Mouse (Mus musculus) liver (tissue): ENCODE data around the gene Satl1.

Experiments
- DNase-seq: peaks from one replicate; pipeline ENCODE4 v3.0.0-alpha.2; 2020; ENCODE audit warnings: mixed read lengths

The Satl1 gene

GRCm38 (mm10) chrX:112406679-112407078 lies at the start of gene Satl1:
Gene Satl1 (minus strand): TSS chrX:112406779.
- no peak for DNase-seq

GRCm38 (mm10) chrX:112438064-112438463 lies 31.5 kb upstream of the Satl1 start:
- DNase-seq: no peak

GRCm38 (mm10) chrX:112437580-112437979 lies 31.0 kb upstream of the Satl1 start:
- DNase-seq: no peak

- DNase-seq: peak; percentile 3
Observed at GRCm38 (mm10) chrX:112422998-112423397, 16.4 kb upstream of the Satl1 start.

- no peak for DNase-seq
Observed at GRCm38 (mm10) chrX:112412309-112412708, 5.7 kb upstream of the Satl1 start.

GRCm38 (mm10) chrX:112370577-112371410 lies 35.8 kb downstream of the Satl1 start:
- peak; percentile 10 for DNase-seq

GRCm38 (mm10) chrX:112368426-112368825 lies 38.2 kb downstream of the Satl1 start:
- DNase-seq: no peak

- no peak for DNase-seq
Observed at GRCm38 (mm10) chrX:112348395-112348791, 58.2 kb downstream of the Satl1 start.

- DNase-seq: no peak
Observed at GRCm38 (mm10) chrX:112347467-112348394, 58.8 kb downstream of the Satl1 start.

- DNase-seq: no peak
Observed at GRCm38 (mm10) chrX:112339486-112339885, 67.1 kb downstream of the Satl1 start.
